Mouse (Mus musculus) forebrain, embryonic 16.5 days (tissue): ENCODE results near the gene Cerk. TPM values are rescaled to one million over a fixed set of nuclear protein-coding genes. Genes with fewer than 3 reads are reported as not detected.
"Not testable (repeated sequence)": the region's sequence is repeated elsewhere in the genome, so short reads cannot be mapped to it uniquely, and the experiment has no call there.

ENCODE experiments used
- ATAC-seq: fragments of 200-750 bp; cut with Nextera tagmentation; 2 replicates; pipeline ENCODE4 v1.8.0; 2017; ENCODE audit warnings: mild to moderate bottlenecking, moderate library complexity
- H3K27ac ChIP-seq: fragments of 300-500 bp; sonication (generic); 2 replicates; pipeline ENCODE4 v1.5.1; 2014; ENCODE audit warnings: low read length, control low read depth
- H3K27me3 ChIP-seq: fragments of 300-500 bp; sonication (generic); replicated peaks from 2 replicates; pipeline ENCODE4 v1.6.1; 2014; ENCODE audit warnings: low read length; ENCODE audit not compliant: control insufficient read depth, insufficient read depth
- H3K36me3 ChIP-seq: fragments of 300-500 bp; sonication (generic); 2 replicates; pipeline ENCODE4 v1.6.1; 2014; ENCODE audit not compliant: control insufficient read depth, insufficient read depth
- H3K4me1 ChIP-seq: fragments of 300-500 bp; sonication (generic); replicated peaks from 2 replicates; pipeline ENCODE4 v1.6.1; 2014; ENCODE audit warnings: low read length; ENCODE audit not compliant: control insufficient read depth, insufficient read depth
- H3K4me2 ChIP-seq: fragments of 300-500 bp; sonication (generic); 2 replicates; pipeline ENCODE4 v1.6.1; 2014; ENCODE audit warnings: mild to moderate bottlenecking, low read length, control low read depth
- H3K4me3 ChIP-seq: fragments of 300-500 bp; sonication (generic); replicated peaks from 2 replicates; pipeline ENCODE4 v1.5.1; 2014; ENCODE audit warnings: mild to moderate bottlenecking, low read length, control low read depth
- H3K9ac ChIP-seq: fragments of 300-500 bp; sonication (generic); replicated peaks from 2 replicates; pipeline ENCODE4 v1.6.1; 2014; ENCODE audit warnings: low read depth, low read length, control low read depth
- H3K9me3 ChIP-seq: fragments of 300-500 bp; sonication (generic); 2 replicates; pipeline ENCODE4 v1.6.1; 2016; ENCODE audit warnings: low read length; ENCODE audit not compliant: control insufficient read depth
- WGBS: fragments of 180-500 bp; shearing (Covaris S2); extraction: QIAGEN DNeasy Blood & Tissue Kit; methylation state at CpG from one replicate; pipeline ENCODE4 v1.1.7; 2014; 5-methylcytosine and 5-hydroxymethylcytosine counted together
- polyA plus RNA-seq: library from polyadenylated mRNA; unstranded; fragments of >200 nt; fragmentation: Nextera tagmentation; extraction: Ambion mirVana; gene quantifications from 2 replicates; pipeline ENCODE4 v1.2.1, GENCODE M21; 2015

Gene Cerk
- polyA plus RNA-seq, 1 experiment from 2014 or later: 23.8 TPM

DNA sequence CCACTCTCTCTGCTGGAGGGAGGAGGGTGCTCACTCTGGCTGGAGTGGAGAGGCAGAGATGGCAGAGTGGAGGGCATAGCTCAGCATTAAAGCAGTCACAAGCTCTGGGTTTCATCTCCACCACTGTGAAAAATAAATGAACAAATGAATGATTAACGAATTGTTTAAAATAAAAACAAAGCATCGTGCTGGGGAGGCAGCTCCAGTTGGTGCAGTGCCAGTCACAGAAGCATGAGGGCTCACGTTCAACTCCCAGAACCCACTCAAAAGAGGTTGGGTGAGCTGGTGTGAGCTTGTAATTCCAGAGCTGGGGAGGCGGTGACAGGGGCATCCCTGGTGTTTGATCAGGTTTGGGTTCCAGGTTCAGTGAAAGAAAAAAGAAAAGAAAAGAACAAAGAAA lies 14.2 kb upstream of the Cerk start:
- H3K9ac ChIP-seq: no peak overlapping the region
- H3K9me3 ChIP-seq: no peaks in the 10 kb centered on the region
- no peak for ATAC-seq
- H3K36me3 ChIP-seq: no peaks in the 10 kb centered on the region
- H3K27me3 ChIP-seq: no peaks in the 10 kb centered on the region
- H3K4me1 ChIP-seq: no peaks in the 10 kb centered on the region
- H3K4me3 ChIP-seq: no peak overlapping the region
- no peak overlapping the region for H3K27ac ChIP-seq
- WGBS: 38% methylated on average over 4 of the region's 4 CpGs
- H3K4me2 ChIP-seq: no peak overlapping the region

DNA sequence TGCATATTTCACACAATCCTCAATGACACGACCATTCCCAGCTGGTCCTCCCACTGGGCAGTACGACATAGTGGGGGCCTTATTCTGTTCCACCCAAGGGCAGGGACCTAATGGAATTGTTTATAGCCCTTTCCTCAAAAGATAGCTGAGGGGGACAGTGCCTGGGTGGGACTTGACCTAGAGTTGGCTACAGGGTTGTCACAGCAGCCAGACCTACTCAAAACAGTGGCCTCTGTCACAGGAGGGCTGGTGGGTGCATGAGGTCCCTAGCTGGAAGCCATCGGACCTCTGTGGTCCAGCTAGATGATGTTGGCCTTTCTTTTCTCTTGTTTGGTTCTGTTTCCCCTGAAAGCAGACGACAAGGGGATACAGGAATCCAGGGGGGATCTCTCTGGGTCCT lies 13.5 kb upstream of the Cerk start:
- Histone ChIP-seq H3K9ac (no peak overlapping the region), H3K27me3 (no peaks in the 10 kb centered on the region), H3K4me2 (no peak overlapping the region), H3K4me3 (no peak overlapping the region), H3K27ac (no peak overlapping the region), H3K9me3 (no peaks in the 10 kb centered on the region), H3K4me1 (no peaks in the 10 kb centered on the region), H3K36me3 (no peaks in the 10 kb centered on the region)
- no peak for ATAC-seq
- 76% methylated on average over 4 of the region's 4 CpGs for WGBS

DNA sequence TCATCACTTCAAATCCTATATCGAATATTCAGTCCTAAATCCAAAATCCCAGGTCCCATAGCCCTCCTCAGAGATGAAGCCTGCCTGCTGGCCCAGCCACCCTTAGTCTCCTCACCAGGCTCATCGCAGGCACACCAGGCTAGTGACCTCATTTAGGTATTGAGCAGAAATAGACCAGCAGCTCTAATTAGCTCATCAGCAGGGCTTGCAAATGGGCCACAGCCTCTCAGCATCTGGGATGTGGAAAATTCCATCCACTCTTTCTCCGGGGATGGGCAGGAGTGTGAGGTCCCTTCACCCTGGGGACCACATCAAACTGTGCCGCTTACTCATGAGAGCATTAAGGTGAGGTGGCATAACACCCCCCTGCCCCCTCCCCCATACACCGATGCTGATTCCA lies 13.1 kb upstream of the Cerk start:
- 86% methylated on average over 5 of the region's 5 CpGs for WGBS
- no peak overlapping the region for H3K4me2 ChIP-seq

DNA sequence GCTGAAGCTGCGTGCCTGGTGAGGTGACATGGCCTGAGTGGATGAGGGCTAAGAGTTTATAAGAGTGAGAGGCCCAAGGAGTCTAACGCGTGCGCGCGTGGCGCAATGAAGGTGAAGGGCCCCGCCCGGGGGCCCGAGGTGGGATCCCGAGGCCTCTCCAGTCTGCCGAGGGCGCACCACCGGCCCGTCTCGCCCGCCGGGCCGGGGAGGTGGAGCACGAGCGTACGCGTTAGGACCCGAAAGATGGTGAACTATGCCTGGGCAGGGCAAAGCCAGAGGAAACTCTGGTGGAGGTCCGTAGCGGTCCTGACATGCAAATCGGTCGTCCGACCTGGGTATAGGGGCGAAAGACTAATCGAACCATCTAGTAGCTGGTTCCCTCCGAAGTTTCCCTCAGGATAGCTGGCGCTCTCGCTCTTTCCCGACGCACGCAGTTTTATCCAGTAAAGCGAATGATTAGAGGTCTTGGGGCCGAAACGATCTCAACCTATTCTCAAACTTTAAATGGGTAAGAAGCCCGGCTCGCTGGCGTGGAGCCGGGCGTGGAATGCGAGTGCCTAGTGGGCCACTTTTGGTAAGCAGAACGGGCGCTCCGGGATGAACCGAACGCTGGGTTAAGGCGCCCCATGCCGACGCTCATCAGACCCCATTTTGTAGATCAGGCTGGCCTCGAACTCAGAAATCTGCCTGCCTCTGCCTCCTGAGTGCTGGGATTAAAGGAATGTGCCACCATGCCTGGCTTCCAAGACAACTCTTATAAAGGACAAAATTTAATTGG lies 8.9 kb upstream of the Cerk start:
- H3K9me3 ChIP-seq, H3K36me3 ChIP-seq, H3K4me1 ChIP-seq, H3K9ac ChIP-seq, H3K4me3 ChIP-seq, H3K27me3 ChIP-seq, H3K27ac ChIP-seq, H3K4me2 ChIP-seq: not testable (repeated sequence)
- 83% methylated on average over 55 of the region's 55 CpGs for WGBS
- ATAC-seq: peak; percentile 81

More for the DNA sequence above, 13.1 kb upstream of the Cerk start:
- Histone ChIP-seq H3K36me3 (no peaks in the 10 kb centered on the region), H3K9ac (no peak overlapping the region), H3K27me3 (no peaks in the 10 kb centered on the region), H3K4me3 (no peak overlapping the region), H3K27ac (no peak overlapping the region), H3K4me1 (no peaks in the 10 kb centered on the region), H3K9me3 (no peaks in the 10 kb centered on the region)
- no peak for ATAC-seq

DNA sequence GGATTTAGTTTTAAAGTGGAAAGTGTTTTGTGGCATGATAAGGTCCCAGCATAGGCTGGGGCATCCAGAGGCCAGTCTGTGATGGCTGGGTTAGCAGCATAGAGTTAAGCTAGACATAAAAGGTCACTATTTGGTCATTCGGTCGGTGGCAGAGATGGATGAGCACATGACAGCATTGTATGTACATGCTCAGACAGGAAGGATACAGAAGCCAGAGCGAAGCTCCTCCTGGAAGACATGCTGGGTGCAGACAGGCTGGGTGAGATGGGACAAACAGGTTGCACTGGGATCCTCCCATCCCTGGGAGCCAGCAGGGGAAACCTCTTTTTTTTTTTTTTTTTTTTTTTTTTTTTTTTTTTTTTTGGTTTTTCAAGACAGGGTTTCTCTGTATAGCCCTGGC lies 6.0 kb upstream of the Cerk start:
- WGBS: 84% methylated on average over 3 of the region's 3 CpGs
- no peak overlapping the region for H3K9ac ChIP-seq
- no peak for ATAC-seq

DNA sequence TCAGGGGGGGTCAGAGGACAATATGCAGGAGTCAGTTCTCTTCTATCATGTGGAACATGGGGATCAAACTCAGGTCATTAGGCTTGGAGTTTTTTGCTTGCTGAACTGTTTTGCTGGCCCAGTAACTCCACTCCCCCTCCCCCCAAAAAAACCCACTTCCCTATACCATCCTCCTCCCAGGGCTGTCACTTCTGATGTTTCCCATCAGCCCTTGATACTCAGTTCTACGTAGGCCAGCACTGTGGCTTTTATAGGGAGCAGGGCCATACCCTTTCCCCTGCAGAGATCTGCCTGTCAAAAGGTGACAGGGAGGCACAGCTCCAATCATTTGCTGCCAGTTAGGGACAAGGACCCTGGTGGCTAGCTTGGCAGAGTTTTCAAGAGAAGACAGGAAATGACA lies 5.6 kb upstream of the Cerk start:
- no peak overlapping the region for H3K4me3 ChIP-seq

More for the DNA sequence above, 6.0 kb upstream of the Cerk start:
- no peak overlapping the region for H3K4me3 ChIP-seq
- H3K27ac ChIP-seq: no peak overlapping the region
- H3K27me3 ChIP-seq: no peaks in the 10 kb centered on the region
- H3K4me1 ChIP-seq: peaks cover 8% of the 10 kb centered on the region
- H3K9me3 ChIP-seq: no peaks in the 10 kb centered on the region
- no peak overlapping the region for H3K4me2 ChIP-seq
- no peaks in the 10 kb centered on the region for H3K36me3 ChIP-seq

DNA sequence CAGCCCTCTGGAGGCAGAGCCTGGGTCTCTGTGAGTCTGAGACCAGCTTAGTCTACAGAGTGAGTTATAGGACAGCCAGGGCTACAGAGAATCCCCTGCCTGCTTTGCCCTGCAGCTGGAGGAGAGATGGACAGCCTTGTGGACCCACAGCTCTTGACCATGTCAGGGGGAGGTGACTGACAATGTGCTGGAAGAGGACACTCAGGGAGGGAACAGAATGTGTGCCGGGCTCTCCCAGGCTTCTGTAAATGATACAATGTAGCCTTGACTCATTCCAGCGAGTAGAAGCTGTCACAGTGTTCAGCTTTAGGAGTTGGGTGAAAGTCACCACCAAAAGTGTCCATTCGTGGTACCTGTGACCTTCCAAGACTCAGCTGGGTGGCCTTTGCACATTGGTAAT lies 4.4 kb upstream of the Cerk start:
- H3K9me3 ChIP-seq: no peaks in the 10 kb centered on the region
- no peak overlapping the region for H3K9ac ChIP-seq
- peaks cover 15% of the 10 kb centered on the region for H3K4me1 ChIP-seq
- H3K27me3 ChIP-seq: no peaks in the 10 kb centered on the region
- no peak overlapping the region for H3K27ac ChIP-seq
- H3K4me3 ChIP-seq: no peak overlapping the region
- H3K4me2 ChIP-seq: no peak overlapping the region
- 76% methylated on average over 3 of the region's 3 CpGs for WGBS
- no peak for ATAC-seq
- H3K36me3 ChIP-seq: no peaks in the 10 kb centered on the region

More for the DNA sequence above, 5.6 kb upstream of the Cerk start:
- Histone ChIP-seq H3K9me3 (no peaks in the 10 kb centered on the region), H3K4me1 (peaks cover 8% of the 10 kb centered on the region), H3K36me3 (no peaks in the 10 kb centered on the region), H3K27me3 (no peaks in the 10 kb centered on the region), H3K9ac (no peak overlapping the region), H3K27ac (no peak overlapping the region), H3K4me2 (no peak overlapping the region)
- WGBS: 70% methylated on average over 1 of the region's 1 CpGs
- no peak for ATAC-seq

DNA sequence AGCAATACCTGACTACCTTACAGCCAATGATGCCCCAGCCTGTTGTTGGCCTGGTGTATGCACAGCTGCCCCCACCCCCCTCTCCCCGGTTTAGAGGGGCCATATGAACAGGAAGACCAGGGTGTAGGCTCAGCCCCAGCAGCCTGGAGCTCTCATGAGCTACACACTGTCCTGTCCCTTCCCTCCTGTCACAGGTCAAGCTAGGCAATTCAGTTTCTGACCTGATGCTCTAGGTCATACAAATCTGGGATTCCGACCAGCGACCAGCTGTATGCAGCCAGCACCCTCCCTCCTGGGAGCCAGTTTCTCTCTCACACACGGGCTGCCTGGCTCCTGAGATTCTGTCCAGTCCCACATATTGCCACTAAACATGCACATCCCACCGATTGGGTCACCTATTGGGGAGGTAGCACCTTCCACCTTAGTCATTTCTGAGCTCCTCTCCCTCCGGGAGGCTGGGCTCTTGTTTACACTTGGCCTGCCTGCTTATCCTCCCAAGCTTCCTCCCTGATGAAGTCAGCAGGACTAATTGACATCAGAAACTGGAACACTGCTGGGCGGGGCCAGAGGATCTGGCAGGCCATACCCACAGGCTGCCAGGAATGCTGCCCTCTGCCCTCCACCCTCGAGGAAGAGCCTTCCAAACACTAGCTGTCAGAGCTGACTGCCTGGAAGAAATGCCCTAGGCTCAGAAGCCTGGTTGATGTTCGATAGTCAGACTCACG lies 3.0 kb upstream of the Cerk start:
- Histone ChIP-seq H3K9me3 (no peaks in the 10 kb centered on the region), H3K4me2 (no peak overlapping the region), H3K27me3 (no peaks in the 10 kb centered on the region), H3K4me1 (peaks cover 25% of the 10 kb centered on the region), H3K27ac (0 out of 2 replicates have a peak overlapping the region, but pooled peaks have one; percentile 9), H3K36me3 (no peaks in the 10 kb centered on the region), H3K4me3 (no peak overlapping the region), H3K9ac (no peak overlapping the region)
- no peak for ATAC-seq
- 46% methylated on average over 10 of the region's 10 CpGs for WGBS

DNA sequence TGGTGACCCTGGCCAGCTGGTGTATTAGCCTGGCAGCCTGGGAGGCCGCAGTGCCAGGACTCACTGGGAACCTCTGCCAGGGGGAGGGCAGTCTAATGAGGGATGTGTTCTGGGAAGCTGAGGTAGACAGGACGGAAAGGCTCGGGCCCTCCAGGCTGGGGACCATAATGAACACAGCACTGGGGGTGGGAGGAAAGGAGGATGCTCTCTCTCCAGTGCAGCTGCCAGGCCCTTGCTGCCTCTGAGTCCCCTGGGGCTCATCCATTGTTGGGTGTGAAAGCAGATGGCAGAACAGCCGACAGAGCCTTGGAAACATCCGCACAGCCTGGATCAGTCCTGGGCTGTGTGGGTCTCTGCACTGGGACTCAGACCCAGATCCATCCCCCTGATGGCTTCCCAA lies 2.2 kb upstream of the Cerk start:
- Histone ChIP-seq H3K9me3 (no peaks in the 10 kb centered on the region), H3K4me2 (no peak overlapping the region), H3K4me1 (peaks cover 26% of the 10 kb centered on the region), H3K9ac (no peak overlapping the region), H3K4me3 (no peak overlapping the region), H3K27ac (no peak overlapping the region), H3K27me3 (no peaks in the 10 kb centered on the region), H3K36me3 (no peaks in the 10 kb centered on the region)
- 21% methylated on average over 5 of the region's 5 CpGs for WGBS
- ATAC-seq: no peak
